Mouse (Mus musculus): ENCODE data around the gene Mogs. TPM values are rescaled to one million over a fixed set of nuclear protein-coding genes. Genes with fewer than 3 reads are reported as not detected.

Gene Mogs
- polyA plus RNA-seq, 1 experiment: 45.6 TPM

- TF ChIP-seq POLR2A (IDR thresholded peaks at IDR 0.05; ENCODE audit: low read depth, low read length): no peak
- no peak for TF ChIP-seq CTCF (IDR thresholded peaks at IDR 0.05; ENCODE audit: extremely low read depth, insufficient read length, insufficient replicate concordance, low read depth, low read length)
- WGBS: 2% methylated on average over 58 of the region's 58 CpGs
- Histone ChIP-seq H3K36me3 (ENCODE audit: control insufficient read depth, insufficient read depth, low read length) (peaks cover 5% of the 10 kb centered on the region; the same call in 1 of the 2 replicates), H3K27ac (ENCODE audit: insufficient read depth, low read depth, low read length) (no peak overlapping the region), H3K27me3 (ENCODE audit: control insufficient read depth, insufficient read depth, low read length) (peaks cover 56% of the 10 kb centered on the region), H3K4me3 (ENCODE audit: low read depth, low read length) (peak overlapping the region; percentile 31; the same call in 1 of the 2 replicates), H3K4me1 (ENCODE audit: control insufficient read depth, insufficient read depth, insufficient read length, low read length) (peaks cover 22% of the 10 kb centered on the region)
These were observed 44.7 kb upstream of the Mogs start for GRCm38 (mm10) chr6:83070311-83071219.

DNA sequence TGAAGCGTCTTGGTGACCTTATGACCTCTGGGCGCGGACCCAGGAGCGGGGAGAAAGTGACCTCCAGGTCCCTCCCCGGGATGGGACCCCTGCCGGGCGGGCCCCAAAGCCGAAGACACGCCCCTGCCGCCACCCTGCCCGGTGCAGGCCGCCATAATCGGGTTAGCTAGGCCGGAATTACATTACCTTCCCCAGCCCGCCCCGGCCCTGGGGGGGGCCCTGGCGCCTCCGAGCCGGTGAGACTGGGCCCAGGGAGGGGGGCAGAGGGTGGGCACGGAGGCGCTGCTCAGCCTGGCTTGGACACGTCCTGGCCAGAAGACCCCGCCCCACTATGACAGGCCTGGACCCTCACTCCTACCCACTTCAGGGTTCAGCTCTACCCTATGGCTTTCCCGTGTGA is 44.1 kb upstream of the Mogs start:
- Histone ChIP-seq H3K4me1 (ENCODE audit: control insufficient read depth, insufficient read depth, insufficient read length, low read length) (peaks cover 22% of the 10 kb centered on the region), H3K36me3 (ENCODE audit: control insufficient read depth, insufficient read depth, low read length) (peaks cover 5% of the 10 kb centered on the region; the same call in 1 of the 2 replicates), H3K27me3 (ENCODE audit: control insufficient read depth, insufficient read depth, low read length) (peaks cover 55% of the 10 kb centered on the region), H3K27ac (ENCODE audit: insufficient read depth, low read depth, low read length) (no peak overlapping the region), H3K4me3 (ENCODE audit: low read depth, low read length) (no peak overlapping the region)
- TF ChIP-seq POLR2A (IDR thresholded peaks at IDR 0.05; ENCODE audit: low read depth, low read length): no peak
- TF ChIP-seq CTCF (IDR thresholded peaks at IDR 0.05; ENCODE audit: extremely low read depth, insufficient read length, insufficient replicate concordance, low read depth, low read length): no peak
- 5% methylated on average over 23 of the region's 24 CpGs for whole genome bisulfite sequencing

DNA sequence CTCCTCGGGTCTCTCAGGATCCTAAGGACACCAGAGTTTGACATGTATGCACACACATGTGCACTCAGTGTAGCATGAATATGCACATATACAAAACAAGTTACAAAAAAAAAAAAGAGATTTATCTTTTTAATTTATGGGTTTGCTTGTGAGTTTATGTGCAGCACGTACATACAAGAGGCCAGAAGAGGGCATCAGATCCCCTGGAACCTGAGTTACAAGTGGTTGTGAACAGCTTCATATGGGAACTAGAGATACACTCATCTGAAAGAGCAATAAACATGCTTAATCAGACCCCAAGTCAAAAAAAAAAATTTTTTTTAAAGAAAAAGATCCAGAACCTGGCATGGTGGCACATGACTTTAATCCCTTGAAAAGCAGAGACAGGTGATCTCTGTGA is 40.3 kb upstream of the Mogs start:
- H3K27me3 ChIP-seq (ENCODE audit: control insufficient read depth, insufficient read depth, low read length): peaks cover 29% of the 10 kb centered on the region

GRCm38 (mm10) chr6:83077630-83078323 is 37.5 kb upstream of the Mogs start, which contains the start of gene Pcgf1:
Gene Pcgf1, plus strand, starts transcription at chr6:83077869.
- WGBS: under 1% methylated on average over 54 of the region's 54 CpGs
- peaks cover 11% of the 10 kb centered on the region; the same call in 1 of the 2 replicates for H3K36me3 ChIP-seq (ENCODE audit: control insufficient read depth, insufficient read depth, low read length)
- TF ChIP-seq CTCF (IDR thresholded peaks at IDR 0.05; ENCODE audit: extremely low read depth, insufficient read length, insufficient replicate concordance, low read depth, low read length) (no peak), POLR2A (IDR thresholded peaks at IDR 0.05; ENCODE audit: low read depth, low read length) (0 out of 2 replicates have a peak, but pooled peaks have one; percentile 19)

More for the DNA sequence above, 40.3 kb upstream of the Mogs start:
- Histone ChIP-seq H3K27ac (ENCODE audit: insufficient read depth, low read depth, low read length) (no peak overlapping the region), H3K36me3 (ENCODE audit: control insufficient read depth, insufficient read depth, low read length) (0 out of 2 replicates have a peak, but pooled peaks cover under 1% of the 10 kb centered on the region), H3K4me3 (ENCODE audit: low read depth, low read length) (no peak overlapping the region), H3K4me1 (ENCODE audit: control insufficient read depth, insufficient read depth, insufficient read length, low read length) (peaks cover 8% of the 10 kb centered on the region)
- 10% methylated on average over 2 of the region's 2 CpGs for WGBS
- TF ChIP-seq CTCF (IDR thresholded peaks at IDR 0.05; ENCODE audit: extremely low read depth, insufficient read length, insufficient replicate concordance, low read depth, low read length) (no peak), POLR2A (IDR thresholded peaks at IDR 0.05; ENCODE audit: low read depth, low read length) (no peak)

DNA sequence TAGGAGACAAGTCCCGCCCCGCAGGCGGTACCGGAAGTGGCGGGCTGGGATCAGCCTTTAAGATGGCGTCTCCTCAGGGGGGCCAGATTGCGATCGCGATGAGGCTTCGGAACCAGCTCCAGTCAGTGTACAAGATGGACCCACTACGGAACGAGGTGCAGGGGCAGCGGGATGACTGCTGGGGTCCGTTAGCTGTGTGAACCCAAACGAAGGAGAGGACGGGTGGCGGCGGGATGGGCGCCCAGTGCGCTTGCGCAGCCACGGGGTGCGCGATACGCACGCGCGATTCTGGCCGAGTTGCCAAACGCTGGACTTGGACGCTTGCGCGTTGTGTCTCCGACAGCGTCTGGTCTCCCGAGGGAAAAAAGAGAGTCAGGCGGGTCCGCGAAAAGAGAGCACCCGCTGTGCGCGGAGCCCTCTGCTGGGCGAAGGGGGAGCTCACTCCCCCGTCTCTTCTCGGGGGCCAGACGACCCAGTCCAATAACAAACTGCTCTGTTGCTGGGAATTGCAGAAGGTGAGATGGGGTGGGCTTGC is 36.9 kb upstream of the Mogs start:
- peak overlapping the region; percentile 67 for H3K4me3 ChIP-seq (ENCODE audit: low read depth, low read length)
- under 1% methylated on average over 46 of the region's 46 CpGs for WGBS
- peaks cover 11% of the 10 kb centered on the region; the same call in 1 of the 2 replicates for H3K36me3 ChIP-seq (ENCODE audit: control insufficient read depth, insufficient read depth, low read length)
- TF ChIP-seq CTCF (IDR thresholded peaks at IDR 0.05; ENCODE audit: extremely low read depth, insufficient read length, insufficient replicate concordance, low read depth, low read length) (peak; percentile 48; the same call in 1 of the 2 replicates), POLR2A (IDR thresholded peaks at IDR 0.05; ENCODE audit: low read depth, low read length) (no peak)
- H3K27ac ChIP-seq (ENCODE audit: insufficient read depth, low read depth, low read length): peak overlapping the region; percentile 77
- no peaks in the 10 kb centered on the region for H3K27me3 ChIP-seq (ENCODE audit: control insufficient read depth, insufficient read depth, low read length)
- no peaks in the 10 kb centered on the region; the same call in 1 of the 2 replicates for H3K4me1 ChIP-seq (ENCODE audit: control insufficient read depth, insufficient read depth, insufficient read length, low read length)

More at GRCm38 (mm10) chr6:83077630-83078323, 37.5 kb upstream of the Mogs start, which contains the start of gene Pcgf1:
- Histone ChIP-seq H3K4me1 (ENCODE audit: control insufficient read depth, insufficient read depth, insufficient read length, low read length) (no peaks in the 10 kb centered on the region; the same call in 1 of the 2 replicates), H3K27me3 (ENCODE audit: control insufficient read depth, insufficient read depth, low read length) (peaks cover 2% of the 10 kb centered on the region; the same call in 1 of the 2 replicates), H3K4me3 (ENCODE audit: low read depth, low read length) (peak within 1 kb of the TSS; percentile 67), H3K27ac (ENCODE audit: insufficient read depth, low read depth, low read length) (peak within 1 kb of the TSS; percentile 77)

- no peak overlapping the region for H3K27ac ChIP-seq (ENCODE audit: insufficient read depth, low read depth, low read length)
- H3K4me1 ChIP-seq (ENCODE audit: control insufficient read depth, insufficient read depth, insufficient read length, low read length): no peaks in the 10 kb centered on the region; the same call in 1 of the 2 replicates
- WGBS: 93% methylated on average over 5 of the region's 5 CpGs
- H3K36me3 ChIP-seq (ENCODE audit: control insufficient read depth, insufficient read depth, low read length): peaks cover 11% of the 10 kb centered on the region; the same call in 1 of the 2 replicates
- no peak overlapping the region for H3K4me3 ChIP-seq (ENCODE audit: low read depth, low read length)
- no peak for TF ChIP-seq POLR2A (IDR thresholded peaks at IDR 0.05; ENCODE audit: low read depth, low read length)
- TF ChIP-seq CTCF (IDR thresholded peaks at IDR 0.05; ENCODE audit: extremely low read depth, insufficient read length, insufficient replicate concordance, low read depth, low read length): no peak
- H3K27me3 ChIP-seq (ENCODE audit: control insufficient read depth, insufficient read depth, low read length): peaks cover 5% of the 10 kb centered on the region; the same call in 1 of the 2 replicates
These were observed 35.1 kb upstream of the Mogs start for GRCm38 (mm10) chr6:83080210-83080609.
